Mouse (Mus musculus) intestine, embryonic 16.5 days (tissue): ENCODE results near the gene Zfp324. TPM values are rescaled to one million over a fixed set of nuclear protein-coding genes. Genes with fewer than 3 reads are reported as not detected.

Experiments
- ATAC-seq: fragments of 200-750 bp; cut with Nextera tagmentation; 2 replicates; pipeline ENCODE4 v1.8.0; 2017; ENCODE audit warnings: moderate TSS enrichment, moderate library complexity
- H3K27ac ChIP-seq: fragments of 300-500 bp; sonication (generic); 2 replicates; pipeline ENCODE4 v1.5.1; 2014; ENCODE audit warnings: mild to moderate bottlenecking, low read length
- H3K27me3 ChIP-seq: fragments of 300-500 bp; sonication (generic); replicated peaks from 2 replicates; pipeline ENCODE4 v1.6.1; 2014; ENCODE audit warnings: low read length, control low read depth, mixed read lengths; ENCODE audit not compliant: control insufficient read depth, insufficient read depth
- H3K36me3 ChIP-seq: fragments of 300-500 bp; sonication (generic); 2 replicates; pipeline ENCODE4 v1.6.1; 2014; ENCODE audit warnings: low read length, control low read depth; ENCODE audit not compliant: control insufficient read depth, insufficient read depth
- H3K4me1 ChIP-seq: fragments of 300-500 bp; sonication (generic); 2 replicates; pipeline ENCODE4 v1.6.1; 2014; ENCODE audit warnings: low read length, control low read depth, mixed read lengths; ENCODE audit not compliant: control insufficient read depth, insufficient read depth
- H3K4me2 ChIP-seq: fragments of 300-500 bp; sonication (generic); 2 replicates; pipeline ENCODE4 v1.6.1; 2014; ENCODE audit warnings: low read depth, low read length, control low read depth
- H3K4me3 ChIP-seq: fragments of 300-500 bp; sonication (generic); 2 replicates; pipeline ENCODE4 v1.5.1; 2014; ENCODE audit warnings: mild to moderate bottlenecking, low read length
- H3K9ac ChIP-seq: fragments of 300-500 bp; sonication (generic); 2 replicates; pipeline ENCODE4 v1.6.1; 2014; ENCODE audit warnings: low read depth, low read length
- H3K9me3 ChIP-seq: fragments of 300-500 bp; sonication (generic); 2 replicates; pipeline ENCODE4 v1.6.1; 2016; ENCODE audit warnings: low read length, control low read depth; ENCODE audit not compliant: control insufficient read depth
- WGBS: fragments of 180-500 bp; shearing (Covaris S2); extraction: QIAGEN DNeasy Blood & Tissue Kit; methylation state at CpG from one replicate; pipeline ENCODE4 v1.1.7; 2014; 5-methylcytosine and 5-hydroxymethylcytosine counted together
- polyA plus RNA-seq: library from polyadenylated mRNA; unstranded; fragments of >200 nt; fragmentation: Nextera tagmentation; extraction: Ambion mirVana; gene quantifications from 2 replicates; pipeline ENCODE4 v1.2.1, GENCODE M21; 2015

Gene Zfp324
- polyA plus RNA-seq, 1 experiment from 2014 or later = 7.8 TPM

- H3K27ac ChIP-seq = peak overlapping the region; percentile 66; the same call in 1 of the 2 replicates
- H3K36me3 ChIP-seq = no peaks in the 10 kb centered on the region
- H3K9me3 ChIP-seq = no peaks in the 10 kb centered on the region
- 63% methylated on average over 4 of the region's 4 CpGs for WGBS
- peak; percentile 82 for ATAC-seq
- H3K4me1 ChIP-seq = no peaks in the 10 kb centered on the region
- no peaks in the 10 kb centered on the region for H3K27me3 ChIP-seq
- no peak overlapping the region for H3K4me3 ChIP-seq
- H3K9ac ChIP-seq = no peak overlapping the region
- H3K4me2 ChIP-seq = no peak overlapping the region
Observed at GRCm38 (mm10) chr7:12958948-12959347, 6.7 kb upstream of the Zfp324 start.

GRCm38 (mm10) chr7:12959718-12960117, 5.9 kb upstream of the Zfp324 start:
- H3K4me1 ChIP-seq = no peaks in the 10 kb centered on the region
- 23% methylated on average over 4 of the region's 4 CpGs for WGBS
- H3K4me3 ChIP-seq = no peak overlapping the region
- H3K36me3 ChIP-seq = no peaks in the 10 kb centered on the region
- H3K9ac ChIP-seq = no peak overlapping the region
- H3K4me2 ChIP-seq = no peak overlapping the region
- no peak for ATAC-seq
- H3K9me3 ChIP-seq = no peaks in the 10 kb centered on the region
- no peaks in the 10 kb centered on the region for H3K27me3 ChIP-seq
- H3K27ac ChIP-seq = peak overlapping the region; percentile 30; the same call in 1 of the 2 replicates

GRCm38 (mm10) chr7:12961511-12962141, 4.0 kb upstream of the Zfp324 start:
- Histone ChIP-seq H3K36me3 (no peaks in the 10 kb centered on the region), H3K27me3 (no peaks in the 10 kb centered on the region), H3K27ac (peak overlapping the region; percentile 72), H3K9ac (peak overlapping the region; percentile 68), H3K4me2 (peak overlapping the region; percentile 62), H3K9me3 (no peaks in the 10 kb centered on the region), H3K4me1 (peaks cover 6% of the 10 kb centered on the region), H3K4me3 (peak overlapping the region; percentile 54)
- WGBS = 3% methylated on average over 29 of the region's 29 CpGs
- ATAC-seq = peak; percentile 46

- WGBS = under 1% methylated on average over 29 of the region's 29 CpGs
- Histone ChIP-seq H3K27ac (peak overlapping the region; percentile 94), H3K27me3 (no peaks in the 10 kb centered on the region), H3K4me2 (peak overlapping the region; percentile 79), H3K36me3 (peaks cover 13% of the 10 kb centered on the region), H3K9ac (peak overlapping the region; percentile 95), H3K9me3 (no peaks in the 10 kb centered on the region), H3K4me3 (peak overlapping the region; percentile 85), H3K4me1 (peaks cover 14% of the 10 kb centered on the region)
- peak; percentile 85 for ATAC-seq
Observed at GRCm38 (mm10) chr7:12966104-12966845, 637 bp downstream of the Zfp324 start.

GRCm38 (mm10) chr7:12970906-12971305, 5.3 kb downstream of the Zfp324 start:
- no peak for ATAC-seq
- Histone ChIP-seq H3K4me3 (no peak overlapping the region), H3K4me2 (no peak overlapping the region), H3K36me3 (peaks cover 18% of the 10 kb centered on the region), H3K9me3 (no peaks in the 10 kb centered on the region), H3K27me3 (no peaks in the 10 kb centered on the region), H3K27ac (no peak overlapping the region), H3K4me1 (peaks cover 10% of the 10 kb centered on the region), H3K9ac (no peak overlapping the region)
- WGBS = 92% methylated on average over 25 of the region's 25 CpGs

- Histone ChIP-seq H3K36me3 (no peaks in the 10 kb centered on the region), H3K4me1 (peaks cover 20% of the 10 kb centered on the region), H3K9ac (peak within 1 kb of the TSS; percentile 77), H3K27me3 (no peaks in the 10 kb centered on the region), H3K4me3 (peak within 1 kb of the TSS; percentile 67), H3K4me2 (peak within 1 kb of the TSS; percentile 65), H3K9me3 (no peaks in the 10 kb centered on the region), H3K27ac (peak within 1 kb of the TSS; percentile 93)
- WGBS = 0% methylated on average over 49 of the region's 49 CpGs
- peak; percentile 99 for ATAC-seq
Observed at GRCm38 (mm10) chr7:12977682-12978389, 12.2 kb downstream of the Zfp324 start, which contains the start of gene Zfp446. TSS of gene Zfp446 (plus strand) at chr7:12977848.

GRCm38 (mm10) chr7:12978931-12979722, 13.5 kb downstream of the Zfp324 start:
- H3K4me3 ChIP-seq = peak overlapping the region; percentile 67; the same call in 1 of the 2 replicates
- H3K27me3 ChIP-seq = no peaks in the 10 kb centered on the region
- 79% methylated on average over 18 of the region's 18 CpGs for WGBS
- H3K27ac ChIP-seq = peak overlapping the region; percentile 88; the same call in 1 of the 2 replicates
- H3K4me1 ChIP-seq = peaks cover 20% of the 10 kb centered on the region
- H3K4me2 ChIP-seq = peak overlapping the region; percentile 63
- ATAC-seq = no peak
- H3K9me3 ChIP-seq = no peaks in the 10 kb centered on the region
- no peaks in the 10 kb centered on the region for H3K36me3 ChIP-seq
- peak overlapping the region; percentile 70 for H3K9ac ChIP-seq

GRCm38 (mm10) chr7:12979776-12980175, 14.1 kb downstream of the Zfp324 start:
- peaks cover 20% of the 10 kb centered on the region for H3K4me1 ChIP-seq
- H3K9me3 ChIP-seq = no peaks in the 10 kb centered on the region
- peak overlapping the region; percentile 35 for H3K9ac ChIP-seq
- no peaks in the 10 kb centered on the region for H3K27me3 ChIP-seq
- peak overlapping the region; percentile 46; the same call in 1 of the 2 replicates for H3K27ac ChIP-seq
- H3K4me2 ChIP-seq = 0 out of 2 replicates have a peak overlapping the region, but pooled peaks have one; percentile 3
- no peak overlapping the region for H3K4me3 ChIP-seq
- H3K36me3 ChIP-seq = no peaks in the 10 kb centered on the region
- ATAC-seq = no peak
- 38% methylated on average over 6 of the region's 6 CpGs for WGBS
